Mouse (Mus musculus) gastrocnemius, postnatal 10 days (tissue): ENCODE measurements around the gene Rusc2. TPM values are rescaled to one million over a fixed set of nuclear protein-coding genes. Genes with fewer than 3 reads are reported as not detected.
A peak's percentile ranks its signal among the peaks of the same experiment; 100 is the strongest.

ENCODE experiments used
- DNase-seq: peaks from one replicate; pipeline ENCODE4 v3.0.0; 2021; ENCODE audit warnings: mixed read lengths
- total RNA-seq, 2 experiments: library from RNA; stranded (reverse); gene quantifications; 2 replicates each; pipeline ENCODE4 v1.2.3; 2021

Gene Rusc2
- total RNA-seq, 2 experiments from 2014 or later, result 30.3 to 33.9 TPM

DNA sequence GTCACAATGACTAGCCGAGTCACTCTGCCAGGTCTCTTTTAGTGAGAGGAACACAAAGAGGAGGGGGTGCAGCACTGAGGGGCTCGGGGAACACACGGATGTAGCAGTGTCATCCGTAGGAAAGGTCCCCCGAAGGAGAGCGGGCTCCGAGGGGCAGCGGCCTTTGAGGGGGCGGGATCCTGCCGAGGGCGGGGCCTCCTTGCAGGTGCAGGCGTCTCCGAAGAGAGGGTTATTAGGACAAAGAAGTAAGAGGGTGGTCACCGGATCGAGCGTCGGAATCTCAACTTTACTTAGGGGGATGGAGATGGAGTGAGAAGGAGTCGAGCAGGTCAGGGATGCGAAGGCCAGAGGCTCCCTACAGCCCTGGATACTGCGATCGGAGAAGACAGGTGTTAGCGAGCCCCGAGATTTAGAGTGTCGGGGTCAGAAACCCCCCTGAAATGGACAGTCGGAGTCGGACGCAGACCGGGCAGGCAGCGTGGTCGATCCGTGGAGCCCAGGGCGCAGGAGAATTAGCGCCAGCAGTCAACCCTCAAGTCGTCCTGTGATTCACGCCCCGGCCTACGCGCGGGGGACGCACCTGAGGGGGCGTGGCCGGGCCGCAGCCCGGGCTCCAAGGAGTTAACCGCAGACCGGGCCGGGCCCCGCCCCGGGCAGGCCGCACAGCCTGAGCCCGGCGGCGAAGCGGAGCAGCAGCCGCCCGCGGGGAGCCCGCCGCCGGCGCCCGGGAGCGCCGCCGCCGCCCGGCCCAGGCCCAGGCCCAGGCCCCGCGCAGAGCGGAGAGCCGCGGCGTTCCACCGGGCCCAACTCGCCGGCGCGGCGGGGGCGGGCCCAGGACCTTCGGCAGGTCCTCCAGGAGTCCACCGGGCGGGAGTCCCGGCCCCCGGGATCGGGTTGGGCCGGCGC, 60.9 kb downstream of the Rusc2 start:
- DNase-seq, result peak; percentile 70

DNA sequence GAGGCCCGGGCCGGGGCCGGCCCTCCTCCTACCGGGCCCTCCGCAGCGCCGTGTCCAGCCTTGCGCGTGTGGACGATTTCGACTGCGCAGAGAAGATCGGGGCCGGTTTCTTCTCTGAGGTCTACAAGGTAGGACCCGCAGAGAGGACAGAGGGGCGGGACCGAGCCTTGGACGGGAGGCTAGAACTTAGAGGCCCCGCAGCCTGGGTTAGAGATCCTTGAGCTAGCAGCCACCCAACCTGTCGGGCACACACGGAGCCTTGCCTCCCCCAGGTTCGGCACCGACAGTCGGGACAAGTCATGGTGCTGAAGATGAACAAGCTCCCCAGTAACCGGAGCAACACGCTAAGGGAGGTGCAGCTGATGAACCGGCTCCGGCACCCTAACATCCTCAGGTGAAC, 61.7 kb downstream of the Rusc2 start:
- DNase-seq, result no peak

DNA sequence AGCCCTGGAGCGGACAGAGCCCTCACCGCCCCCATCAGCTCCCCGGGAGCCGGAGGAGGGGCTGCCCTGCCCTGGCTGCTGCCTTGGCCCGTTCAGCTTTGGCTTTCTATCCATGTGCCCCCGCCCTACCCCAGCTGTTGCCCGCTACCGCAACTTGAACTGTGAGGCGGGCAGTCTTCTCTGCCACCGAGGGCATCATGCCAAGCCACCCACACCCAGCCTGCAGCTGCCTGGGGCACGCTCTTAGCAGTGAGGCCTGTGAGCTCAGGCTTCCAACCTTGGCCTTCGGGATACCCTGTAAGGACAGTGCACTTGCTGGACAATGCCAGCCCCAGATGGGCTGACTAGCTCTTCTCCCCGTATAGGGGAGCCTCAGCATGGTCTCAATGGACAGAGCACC, 65.5 kb downstream of the Rusc2 start:
- peak; percentile 81 for DNase-seq

DNA sequence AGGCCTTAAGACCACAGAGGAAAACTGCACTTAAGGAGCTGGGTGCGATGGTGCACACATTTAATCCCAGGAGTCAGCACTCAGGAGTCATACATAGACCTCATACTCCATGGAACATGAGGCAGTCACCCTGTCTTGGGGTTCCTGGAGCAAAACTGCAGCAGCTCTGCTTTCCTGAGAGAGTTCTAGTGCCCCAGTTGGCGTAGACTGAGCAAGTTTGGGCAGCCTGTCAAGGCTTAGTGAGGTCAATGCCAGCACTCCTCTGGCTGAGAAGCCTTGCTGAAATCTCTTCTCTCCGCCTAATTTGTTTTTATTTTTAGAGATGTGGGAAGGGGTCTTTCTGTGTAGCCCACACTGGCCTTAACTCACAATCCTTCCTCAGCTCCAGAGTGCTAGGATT, 66.8 kb downstream of the Rusc2 start:
- DNase-seq, result peak; percentile 65

DNA sequence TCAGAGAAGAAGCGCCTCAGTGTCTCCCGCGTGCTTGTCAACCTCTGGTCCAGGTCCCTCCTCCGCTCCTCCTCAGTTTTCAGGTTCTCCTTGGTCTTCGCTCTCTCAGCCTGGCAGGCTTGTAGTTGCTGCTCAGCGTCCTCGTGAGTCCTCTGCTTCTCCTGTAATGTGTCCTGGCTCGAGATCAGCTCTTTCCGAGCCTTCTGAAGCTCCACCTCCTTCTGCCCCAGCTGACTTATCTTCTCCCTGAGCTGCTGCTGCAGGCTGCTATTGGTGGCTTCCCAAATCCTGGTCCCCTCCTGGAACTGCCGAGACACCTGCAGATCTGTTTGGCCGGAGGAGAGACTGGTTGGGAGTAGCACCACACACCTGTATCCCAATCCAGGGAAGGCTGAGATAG, 70.5 kb downstream of the Rusc2 start:
- DNase-seq, result no peak

DNA sequence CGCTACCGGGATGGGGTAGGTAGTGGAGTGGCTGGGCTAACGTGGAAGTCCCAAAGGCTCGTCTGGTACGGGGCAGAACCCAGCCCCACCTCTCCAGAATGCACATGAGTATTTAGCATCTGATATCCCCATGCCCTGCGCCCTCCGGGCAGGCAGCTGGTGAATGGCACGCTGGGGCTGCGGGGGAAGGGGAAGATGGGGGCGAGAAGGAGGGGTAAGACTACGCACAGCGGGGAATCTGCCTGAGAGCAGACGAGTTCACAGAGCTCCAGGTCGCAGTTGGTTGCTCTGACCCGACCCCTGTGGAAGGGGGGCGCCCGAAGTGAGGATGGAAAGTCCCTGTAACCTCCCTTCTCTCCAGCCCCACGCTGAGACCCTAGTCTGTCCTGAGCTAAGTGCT, 71.6 kb downstream of the Rusc2 start:
- no peak for DNase-seq

DNA sequence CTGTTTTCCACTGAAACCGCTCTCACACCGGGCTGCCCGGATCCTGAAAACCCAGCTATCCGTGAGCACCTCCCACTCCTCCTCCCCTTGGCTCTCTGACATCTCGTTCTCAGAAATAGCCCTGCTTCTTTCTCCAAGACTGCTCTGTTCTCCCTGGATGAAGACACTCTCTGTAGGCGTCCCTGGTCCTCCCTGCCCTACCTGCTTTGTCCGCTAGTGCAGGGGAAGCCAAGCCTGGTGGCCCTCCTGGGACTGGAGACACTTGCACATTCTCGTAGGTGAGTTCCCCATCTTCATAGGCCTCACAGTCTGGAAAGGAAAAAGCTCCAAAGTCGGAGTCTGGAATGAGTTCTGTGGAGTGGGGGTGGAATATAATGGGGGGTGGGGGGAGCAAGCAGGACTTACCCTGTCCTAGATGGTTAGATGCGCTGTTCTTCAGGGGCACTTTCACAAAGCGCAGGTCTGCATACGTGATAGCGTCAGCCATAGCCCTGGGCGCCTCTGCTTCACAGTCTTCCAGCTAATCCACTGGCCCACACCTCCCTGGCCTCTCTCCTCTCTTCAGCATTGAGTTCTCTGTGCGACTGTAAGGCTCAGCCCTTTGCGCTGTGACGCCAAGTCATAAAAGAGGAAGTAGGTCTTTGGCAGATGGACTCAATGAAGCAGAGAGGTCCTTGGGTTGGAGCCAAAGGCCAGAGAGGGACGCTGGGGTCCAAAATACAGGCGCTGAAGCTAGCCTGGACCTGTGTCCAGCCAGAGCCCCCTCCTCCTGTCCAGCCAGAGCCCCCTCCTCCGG, 72.5 kb downstream of the Rusc2 start, which contains the start of gene Cd72:
TSS of gene Cd72 (minus strand) at position 588 of the 796 bp plus-strand sequence.
- DNase-seq, result no peak

DNA sequence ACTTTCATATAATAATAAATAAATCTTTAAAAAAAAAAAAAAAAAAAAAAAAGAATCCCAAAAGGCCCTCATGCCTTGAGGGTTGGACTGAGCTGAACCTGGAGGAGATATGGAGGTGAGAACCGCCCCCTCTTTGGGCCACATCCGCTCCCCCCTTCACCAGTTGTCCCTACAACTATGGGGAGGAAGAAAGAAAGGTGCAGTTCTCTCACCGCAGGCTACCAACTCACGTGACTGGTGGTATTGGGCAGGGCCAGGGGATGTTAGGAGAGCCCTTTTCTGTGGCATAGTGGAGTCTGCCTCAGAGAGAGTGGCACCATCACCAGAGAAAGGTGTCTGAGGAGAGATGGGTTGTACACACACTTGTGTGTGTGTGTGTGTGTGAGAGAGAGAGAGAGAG, 74.7 kb downstream of the Rusc2 start:
- no peak for DNase-seq

DNA sequence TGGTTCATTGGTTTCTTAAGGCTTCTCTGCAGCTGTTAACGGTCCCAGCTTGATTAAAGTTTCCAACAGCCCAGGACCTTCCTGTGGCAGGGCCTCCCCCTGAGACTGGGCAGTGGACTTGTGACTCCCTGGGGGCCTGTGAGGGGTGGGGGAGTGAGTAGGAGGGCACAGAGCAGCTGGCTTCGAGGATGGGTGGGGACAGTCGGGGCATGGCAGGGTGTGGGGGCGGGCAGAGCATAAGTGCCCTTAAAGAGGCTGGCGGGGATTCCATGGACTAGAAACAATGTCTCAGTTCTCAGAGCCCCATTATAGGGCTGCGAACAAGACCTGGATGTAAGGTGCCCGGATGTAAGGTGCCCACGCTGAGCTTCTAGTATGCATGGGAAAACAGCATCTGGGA, 75.3 kb downstream of the Rusc2 start:
- no peak for DNase-seq

DNA sequence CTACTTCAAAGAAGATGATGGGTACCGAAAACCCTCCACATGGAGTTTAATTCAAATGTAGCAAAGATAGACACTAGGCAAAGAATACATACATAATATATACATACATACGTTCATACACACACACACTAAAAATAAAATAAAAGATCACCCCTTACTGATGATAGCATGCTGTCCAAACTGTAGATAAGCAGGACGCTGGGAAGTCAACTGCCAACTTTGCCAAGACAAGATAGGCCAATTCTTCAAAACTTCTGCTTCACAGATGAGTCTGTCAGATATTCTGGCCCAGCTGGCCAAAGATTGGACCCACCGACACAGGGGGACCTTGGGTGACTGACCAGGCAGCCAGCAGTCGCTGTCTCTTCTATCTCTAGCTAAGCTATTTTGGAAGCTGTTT, 81.3 kb downstream of the Rusc2 start:
- no peak for DNase-seq

DNA sequence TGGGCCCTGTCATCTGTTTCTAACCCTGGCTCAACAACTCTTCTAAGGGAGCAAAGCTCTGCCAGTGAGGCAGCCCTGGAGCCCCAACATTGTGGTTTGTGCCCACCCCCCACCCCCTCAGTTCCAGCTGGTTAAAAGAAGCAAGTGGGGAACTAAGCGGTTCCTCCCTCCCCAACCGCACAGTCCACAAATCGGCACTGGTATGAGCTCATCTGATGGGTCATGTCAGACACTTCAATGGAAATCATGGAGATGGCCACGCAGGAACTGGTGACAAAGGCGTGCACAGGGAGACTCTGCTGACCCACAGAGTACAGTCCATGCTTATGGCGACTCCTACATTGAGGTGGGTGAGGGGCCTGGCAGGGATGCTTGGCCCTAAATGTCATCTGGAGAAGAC, 84.2 kb downstream of the Rusc2 start:
- no peak for DNase-seq

DNA sequence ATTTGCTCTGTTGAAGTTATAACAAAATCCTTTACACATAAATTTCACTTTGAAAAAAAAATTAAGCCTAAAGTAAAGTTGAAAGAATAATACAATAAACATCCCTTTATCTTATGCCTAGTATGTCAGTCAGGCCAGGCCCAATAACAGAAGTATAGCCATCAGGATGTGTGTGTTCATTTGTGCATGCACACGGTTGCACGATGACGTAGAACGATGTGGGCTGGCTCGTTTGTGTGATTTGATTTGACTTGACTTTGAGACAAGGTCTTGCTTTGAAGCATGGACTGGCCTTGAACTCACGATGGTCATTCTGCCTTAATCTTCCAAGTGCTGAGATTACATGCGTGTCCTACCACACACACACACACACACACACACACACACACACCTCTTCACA, 85.1 kb downstream of the Rusc2 start:
- DNase-seq, result no peak

DNA sequence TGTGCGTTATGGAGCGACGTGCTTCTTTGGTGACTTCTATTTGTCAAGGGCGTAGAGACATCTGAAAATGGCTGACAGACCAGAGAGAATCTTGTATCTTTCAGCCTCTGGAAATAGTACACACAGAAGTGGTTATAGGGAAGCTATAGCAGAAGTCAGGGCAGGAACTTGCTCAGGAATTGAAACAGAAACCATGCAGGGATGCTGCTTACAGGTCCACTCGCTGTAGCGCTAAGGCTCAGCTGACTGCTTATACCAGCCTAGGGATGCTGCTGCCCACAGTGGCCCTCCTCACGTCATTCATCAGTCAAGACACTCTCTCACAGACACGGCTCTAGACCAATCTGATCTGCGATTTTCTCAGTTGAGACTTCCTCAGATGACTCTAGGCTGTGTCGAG, 88.5 kb downstream of the Rusc2 start:
- no peak for DNase-seq

DNA sequence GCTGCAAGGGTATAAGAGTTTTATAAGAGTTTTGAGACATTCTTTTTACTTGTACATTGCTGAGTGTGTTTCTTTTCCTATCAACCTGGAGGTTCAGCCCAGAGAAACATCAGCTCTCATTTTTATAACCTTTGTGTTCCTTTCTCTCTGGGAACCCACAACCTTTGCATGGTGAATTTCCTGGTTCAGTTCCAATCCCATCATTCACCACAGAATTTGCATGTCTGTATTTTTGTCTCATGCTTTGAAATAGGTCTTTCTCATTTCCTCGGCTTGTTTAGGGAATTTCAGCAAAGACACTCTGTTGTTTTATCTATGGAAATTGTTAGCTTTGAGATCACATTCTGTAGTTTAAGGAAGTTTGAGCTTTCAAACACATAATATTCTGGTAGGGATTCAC, 91.9 kb downstream of the Rusc2 start:
- DNase-seq, result no peak

DNA sequence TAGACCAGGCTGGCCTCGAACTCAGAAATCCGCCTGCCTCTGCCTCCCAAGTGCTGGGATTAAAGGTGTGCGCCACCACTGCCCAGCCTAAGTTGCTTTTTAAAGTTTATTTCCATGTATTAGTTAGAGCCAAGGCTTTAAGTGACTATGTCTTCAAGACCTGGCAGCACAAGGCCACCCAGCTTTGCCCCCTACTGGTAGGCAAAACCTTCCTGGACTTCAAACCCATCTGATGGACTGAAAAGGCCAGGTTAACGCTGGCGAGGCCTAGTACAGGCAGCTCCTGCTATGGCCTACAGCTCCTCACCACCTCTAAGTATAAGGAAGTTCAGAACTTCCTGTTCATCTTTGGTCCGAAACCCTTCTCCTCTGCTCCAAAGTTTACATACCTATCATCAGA, 94.8 kb downstream of the Rusc2 start:
- no peak for DNase-seq

Other genes with a start within 250 kb of the Rusc2 start
- gene Atp8b5, start 114.8 kb upstream of the Rusc2 start, total RNA-seq, result under 1 TPM; 0.05 to 0.11 TPM
- not detected for gene Fam166b, start 47.2 kb downstream of the Rusc2 start, total RNA-seq
- gene Tesk1, start 60.0 kb downstream of the Rusc2 start, total RNA-seq, result 10 to 100 TPM; 28.0 to 34.7 TPM
- gene Cd72, start 72.6 kb downstream of the Rusc2 start, total RNA-seq, result under 1 TPM in 1 of 2 experiments, not detected in 1; 0.61 TPM
- not detected for gene Sit1, start 101.8 kb downstream of the Rusc2 start, total RNA-seq
- gene Ccdc107, start 110.9 kb downstream of the Rusc2 start, total RNA-seq, result 10 to 100 TPM; 23.4 to 24.1 TPM
- gene Arhgef39, start 117.7 kb downstream of the Rusc2 start, total RNA-seq, result 1 to 10 TPM; 2.8 to 3.8 TPM
- 1 to 10 TPM; 2.8 TPM for gene Car9, start 125.0 kb downstream of the Rusc2 start, total RNA-seq
- 1,000 to 10,000 TPM; 8,012 to 8,431 TPM for gene Tpm2, start 141.8 kb downstream of the Rusc2 start, total RNA-seq
- 10 to 100 TPM; 39.6 to 45.0 TPM for gene Creb3, start 180.4 kb downstream of the Rusc2 start, total RNA-seq
- 100 to 1,000 TPM in 1 of 2 experiments, 10 to 100 TPM in 1; 84.9 to 112 TPM for gene Tln1, start 180.7 kb downstream of the Rusc2 start, total RNA-seq
- gene Rgp1, start 196.7 kb downstream of the Rusc2 start, total RNA-seq, result 10 to 100 TPM; 22.9 to 30.4 TPM
- gene Gba2, start 196.9 kb downstream of the Rusc2 start, total RNA-seq, result 1 to 10 TPM; 6.7 to 9.1 TPM
- under 1 TPM; 0.33 to 0.38 TPM for gene Msmp, start 202.5 kb downstream of the Rusc2 start, total RNA-seq
- 10 to 100 TPM; 30.7 to 39.5 TPM for gene Npr2, start 250.0 kb downstream of the Rusc2 start, total RNA-seq